Mouse (Mus musculus) gastrocnemius, postnatal 4 days (tissue): ENCODE results near the gene Ppa1. TPM values are rescaled to one million over a fixed set of nuclear protein-coding genes. Genes with fewer than 3 reads are reported as not detected.
"Not testable (repeated sequence)": the region's sequence is repeated elsewhere in the genome, so short reads cannot be mapped to it uniquely, and the experiment has no call there.

ENCODE experiments used
- DNase-seq, 2 experiments: peaks; one replicate each; pipeline ENCODE4 v3.0.0; 2021 to 2022; ENCODE audit warnings: low spot score in 2 of 2, mixed read lengths in 2 of 2
- long read RNA-seq, 2 experiments: library from polyadenylated mRNA; stranded (forward); transcript quantifications; one replicate each; pipeline ENCODE4 v2.0.0; 2021
- total RNA-seq, 2 experiments: library from RNA; stranded (reverse); gene quantifications; 2 replicates each; pipeline ENCODE4 v1.2.3; 2021

Gene Ppa1
- 10 to 100 TPM; 37.8 to 40.4 TPM for total RNA-seq
- long read RNA-seq, experiment 1, transcript Ppa1-201 (11 exons, 1,364 nt) = major isoform, 41 of 43 reads
- long read RNA-seq, experiment 1, partial matches to known transcripts = 0 of 43 reads
- long read RNA-seq, experiment 1, other reads (novel, unspliced or antisense) = 2 of 43 reads
- long read RNA-seq, experiment 2, transcript Ppa1-201 (11 exons, 1,364 nt) = major isoform, 30 of 32 reads
- long read RNA-seq, experiment 2, partial matches to known transcripts = 2 of 32 reads
- long read RNA-seq, experiment 2, other reads (novel, unspliced or antisense) = 0 of 32 reads

- peak; percentile 74 to 86 for DNase-seq
Measured at GRCm38 (mm10) chr10:61647790-61648736, at the start of gene Ppa1. Ppa1 (plus strand) TSS chr10:61648552.

GRCm38 (mm10) chr10:61599556-61600114 is 48.7 kb upstream of the Ppa1 start:
- DNase-seq = no peak

- DNase-seq = peak; percentile 40 to 65
Measured at GRCm38 (mm10) chr10:61602283-61603033, 45.9 kb upstream of the Ppa1 start.

GRCm38 (mm10) chr10:61604376-61605065 is 43.8 kb upstream of the Ppa1 start:
- no peak for DNase-seq

GRCm38 (mm10) chr10:61605381-61605780 is 43.0 kb upstream of the Ppa1 start:
- not testable (repeated sequence) for DNase-seq

- peak; percentile 40 to 48 for DNase-seq
Measured at GRCm38 (mm10) chr10:61605851-61606250, 42.5 kb upstream of the Ppa1 start.

GRCm38 (mm10) chr10:61608233-61608632 is 40.1 kb upstream of the Ppa1 start:
- no peak for DNase-seq

- DNase-seq = no peak
Measured at GRCm38 (mm10) chr10:61610650-61611235, 37.6 kb upstream of the Ppa1 start.

GRCm38 (mm10) chr10:61614311-61614710 is 34.0 kb upstream of the Ppa1 start:
- DNase-seq = no peak

- no peak for DNase-seq
Measured at GRCm38 (mm10) chr10:61618528-61618927, 29.8 kb upstream of the Ppa1 start.

GRCm38 (mm10) chr10:61621681-61622080 is 26.7 kb upstream of the Ppa1 start:
- no peak for DNase-seq

- DNase-seq = not testable (repeated sequence)
Measured at GRCm38 (mm10) chr10:61623874-61624273, 24.5 kb upstream of the Ppa1 start.

- no peak for DNase-seq
Measured at GRCm38 (mm10) chr10:61624771-61625170, 23.6 kb upstream of the Ppa1 start.

GRCm38 (mm10) chr10:61625381-61626257 is 22.7 kb upstream of the Ppa1 start:
- no peak for DNase-seq

- DNase-seq = no peak
Measured at GRCm38 (mm10) chr10:61626551-61626950, 21.8 kb upstream of the Ppa1 start.

GRCm38 (mm10) chr10:61627195-61627937 is 21.0 kb upstream of the Ppa1 start:
- DNase-seq = no peak

GRCm38 (mm10) chr10:61627938-61628250 is 20.5 kb upstream of the Ppa1 start:
- DNase-seq = no peak

GRCm38 (mm10) chr10:61632445-61632844 is 15.9 kb upstream of the Ppa1 start:
- no peak for DNase-seq

GRCm38 (mm10) chr10:61637055-61637454 is 11.3 kb upstream of the Ppa1 start:
- no peak for DNase-seq
